8 mouse cellular contexts compared by ENCODE assay signal in the genomic region with DNA sequence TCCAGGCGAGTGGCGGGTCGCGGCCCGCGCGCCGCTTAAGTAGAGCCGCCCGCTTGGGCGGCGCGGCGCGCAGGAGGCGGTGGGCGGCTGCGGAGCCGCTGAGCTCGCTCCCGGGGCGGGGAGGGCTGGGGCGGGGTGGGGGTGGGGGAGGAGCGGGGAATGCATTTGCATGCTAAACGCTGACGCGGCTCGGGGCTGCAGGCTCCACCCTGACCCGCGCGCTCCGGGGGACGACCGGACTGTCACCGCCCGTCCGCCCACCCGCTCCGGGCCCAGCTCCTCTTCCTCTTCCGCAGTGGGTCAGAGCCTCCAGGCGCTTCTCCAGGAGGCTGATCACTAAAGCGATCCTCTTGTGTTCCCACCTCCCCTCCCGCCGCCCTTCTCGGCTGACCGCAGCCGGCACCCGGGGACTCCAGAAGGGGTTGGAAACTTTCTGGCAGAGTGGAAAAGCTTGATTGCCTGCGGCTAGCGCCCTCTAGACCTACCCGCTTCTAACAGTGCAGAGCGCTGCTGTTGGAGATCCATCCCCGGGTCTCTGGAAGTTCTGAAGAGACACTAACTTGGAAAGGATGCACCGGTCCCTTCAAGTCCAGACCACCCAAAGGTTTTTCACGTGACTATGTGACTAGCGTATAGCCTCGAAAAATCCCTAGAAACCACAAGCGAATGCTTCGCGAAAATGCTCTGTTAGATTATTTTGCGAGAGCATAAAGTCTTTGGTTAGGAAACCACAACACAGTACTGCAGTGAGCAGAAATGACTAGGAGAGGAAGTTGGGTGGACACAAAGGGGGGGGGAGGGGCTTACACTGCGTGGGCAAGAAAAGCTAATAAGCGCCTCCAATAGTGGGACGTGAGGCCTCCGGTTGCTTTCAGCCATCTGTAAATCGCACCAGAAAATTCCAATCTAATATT. TPM values are rescaled to one million over a fixed set of nuclear protein-coding genes. Genes with fewer than 3 reads are reported as not detected.
DNase-seq lines count a peak whose midpoint lies in the region.

A gene (minus strand): TSS at position 11 of the 914 bp plus-strand sequence.

- peaks cover 57% of the 10 kb centered on the region for H3K4me1 ChIP-seq in megakaryocyte, embryonic 14.5 days

- H3K4me3 ChIP-seq in megakaryocyte, embryonic 14.5 days (replicated peaks), result peak within 1 kb of the TSS; percentile 97

- peak; percentile 94 for DNase-seq in adrenal gland, adult 2 months
- peak; percentile 63 for DNase-seq in embryo, embryonic 11.5 days (ENCODE audit: low read depth, low spot score)
- peak; percentile 93 for DNase-seq in gastrocnemius, postnatal 25 days
- peak; percentile 80 for DNase-seq in induced T-regulatory cell, adult 2 months (ENCODE audit: low read depth)
- peak; percentile 66 to 92 for DNase-seq in left cerebral cortex, postnatal 10 days (ENCODE audit: extremely low spot score in 1 of 2, low spot score in 2 of 2)
- peak; percentile 76 to 78 for DNase-seq in right cerebral cortex, adult 2 months (ENCODE audit: low spot score in 2 of 2)
- peak; percentile 84 for DNase-seq in urinary bladder, adult 2 months (ENCODE audit: low spot score)

- no peaks in the 10 kb centered on the region for H3K9me3 ChIP-seq in megakaryocyte, embryonic 14.5 days

- no peaks in the 10 kb centered on the region for H3K36me3 ChIP-seq in megakaryocyte, embryonic 14.5 days (replicated peaks; ENCODE audit: low read length)

- peaks cover 9% of the 10 kb centered on the region for H3K27me3 ChIP-seq in megakaryocyte, embryonic 14.5 days (replicated peaks)

- intact Hi-C loops in left cerebral cortex, postnatal 10 days (cut with DNase I), result loop anchor here (5.0 to 10.0 kb wide), 5 partner anchors 178 to 1208 kb away; no protein-coding TSS in a partner anchor

RNA-seq across cellular contexts. Expression of the gene that starts here (rescaled TPM):
- total RNA-seq in adrenal gland, adult 2 months (2021), result 10 to 100 TPM; 29.3 to 33.3 TPM
- polyA plus RNA-seq in adrenal gland, adult 2 months (2012; rRNA removed), result 35.9 and 38.5 TPM in 2 replicates
- total RNA-seq in gastrocnemius, postnatal 25 days (2021), result 10 to 100 TPM in 1 of 2 experiments, 1 to 10 TPM in 1; 7.6 to 11.4 TPM
- 10 to 100 TPM; 59.3 to 62.0 TPM for total RNA-seq in left cerebral cortex, postnatal 10 days (2021)
- 7.0 and 13.9 TPM in 2 replicates for polyA plus RNA-seq in megakaryocyte, embryonic 14.5 days (2012; ENCODE audit: insufficient read depth, low replicate concordance)
- polyA plus RNA-seq in urinary bladder, adult 2 months (2012; rRNA removed), result 19.3 and 22.3 TPM in 2 replicates

Comparison
In these comparisons a context has a peak if more than half of its experiments do, and no peak if none do; other contexts are left out.
1. Peak in every context shown above with its lines: DNase-seq and H3K4me3 ChIP-seq.